Mouse (Mus musculus): ENCODE measurements around the gene Olfr924. TPM values are rescaled to one million over a fixed set of nuclear protein-coding genes. Genes with fewer than 3 reads are reported as not detected.
"Not testable (repeated sequence)": the region's sequence is repeated elsewhere in the genome, so short reads cannot be mapped to it uniquely, and the experiment has no call there.

Gene Olfr924
- total RNA-seq (2021) = not detected
- long read RNA-seq, experiment 1 = 0 reads
- long read RNA-seq, experiment 2 = 0 reads

GRCm38 (mm10) chr9:38844149-38844548, at the start of gene Olfr924:
Gene Olfr924 (plus strand): TSS chr9:38844449.
- no peak for DNase-seq

- DNase-seq = no peak
Observed at GRCm38 (mm10) chr9:38805696-38806095, 38.6 kb upstream of the Olfr924 start.

GRCm38 (mm10) chr9:38814314-38814713, 29.9 kb upstream of the Olfr924 start, which contains the start of gene Olfr922:
Gene Olfr922 (plus strand): TSS chr9:38814614.
- DNase-seq = no peak

- no peak for DNase-seq
Observed at GRCm38 (mm10) chr9:38815458-38815986, 28.7 kb upstream of the Olfr924 start.

- DNase-seq = no peak
Observed at GRCm38 (mm10) chr9:38826245-38826644, 18.0 kb upstream of the Olfr924 start, which contains the start of gene Olfr923. Gene Olfr923 (plus strand): TSS chr9:38826545.

- no peak for DNase-seq
Observed at GRCm38 (mm10) chr9:38833027-38833426, 11.2 kb upstream of the Olfr924 start.

- DNase-seq = no peak
Observed at GRCm38 (mm10) chr9:38854760-38855159, 10.5 kb downstream of the Olfr924 start, which contains the start of gene Olfr26. Gene Olfr26 (plus strand): TSS chr9:38855060.

- DNase-seq = not testable (repeated sequence)
Observed at GRCm38 (mm10) chr9:38874880-38875279, 30.6 kb downstream of the Olfr924 start.

GRCm38 (mm10) chr9:38876826-38877225, 32.6 kb downstream of the Olfr924 start, which contains the start of gene Olfr926:
Gene Olfr926 (plus strand): TSS chr9:38877126.
- no peak for DNase-seq

Other genes with a start within 250 kb of the Olfr924 start
- gene Olfr914, start 239.3 kb upstream of the Olfr924 start, total RNA-seq (2021) = not detected
- not detected for gene Olfr916, start 184.6 kb upstream of the Olfr924 start, total RNA-seq (2021)
- not detected for gene Olfr917, start 178.6 kb upstream of the Olfr924 start, total RNA-seq (2021)
- gene Olfr918, start 169.8 kb upstream of the Olfr924 start, total RNA-seq (2021) = not detected
- gene Olfr919, start 140.8 kb upstream of the Olfr924 start, total RNA-seq (2021) = not detected
- gene Vwa5a, start 126.2 kb upstream of the Olfr924 start, total RNA-seq (2021) = 10 to 100 TPM; 41.1 to 48.3 TPM
- gene Olfr920, start 92.2 kb upstream of the Olfr924 start, total RNA-seq (2021) = under 1 TPM; 0.23 to 0.40 TPM
- not detected for gene Olfr921, start 71.4 kb upstream of the Olfr924 start, total RNA-seq (2021)
- gene Olfr922, start 29.8 kb upstream of the Olfr924 start, total RNA-seq (2021) = not detected
- not detected for gene Olfr923, start 17.9 kb upstream of the Olfr924 start, total RNA-seq (2021)
- not detected for gene Olfr26, start 10.6 kb downstream of the Olfr924 start, total RNA-seq (2021)
- gene Olfr926, start 32.7 kb downstream of the Olfr924 start, total RNA-seq (2021) = not detected
- not detected for gene Olfr930, start 85.4 kb downstream of the Olfr924 start, total RNA-seq (2021)
- gene Olfr933, start 127.9 kb downstream of the Olfr924 start, total RNA-seq (2021) = under 1 TPM in 1 of 2 experiments, not detected in 1; 0.10 TPM
- not detected for gene Olfr934, start 143.9 kb downstream of the Olfr924 start, total RNA-seq (2021)
- not detected for gene Olfr935, start 155.2 kb downstream of the Olfr924 start, total RNA-seq (2021)
- not detected for gene Olfr146, start 178.9 kb downstream of the Olfr924 start, total RNA-seq (2021)
- not detected for gene Olfr937, start 220.5 kb downstream of the Olfr924 start, total RNA-seq (2021)
- not detected for gene Olfr938, start 234.4 kb downstream of the Olfr924 start, total RNA-seq (2021)

Measured in adrenal gland, postnatal 36 days (tissue).